Mouse (Mus musculus) cerebellum, adult 2 months (tissue): Measurements from ENCODE around the gene Ak4.

ENCODE experiments used
- CTCF ChIP-seq: fragments of 200-500 bp; IDR thresholded peaks from 2 replicates; pipeline ENCODE4 v1.5.1; 2011; ENCODE audit warnings: low read depth, mild to moderate bottlenecking, control low read depth, low read length, moderate library complexity, borderline replicate concordance; ENCODE audit not compliant: insufficient read depth
- POLR2A ChIP-seq: fragments of 200-500 bp; IDR thresholded peaks from 2 replicates; pipeline ENCODE4 v1.6.1; 2011; ENCODE audit warnings: low read length, control low read depth, borderline replicate concordance; ENCODE audit not compliant: insufficient read depth

GRCm38 (mm10) chr4:101496534-101497237, 77.6 kb downstream of the Ak4 start, which contains the start of gene Dnajc6:
- no peak for TF ChIP-seq POLR2A
- no peak for TF ChIP-seq CTCF
